Mouse (Mus musculus) cortical plate, adult 2 months (tissue): ENCODE measurements around the gene Ttc30a1.

Experiments used
- CTCF ChIP-seq: fragments of 200-500 bp; IDR thresholded peaks from 2 replicates; pipeline ENCODE4 v1.5.1; 2011; ENCODE audit warnings: mild to moderate bottlenecking, control low read depth, low read length; ENCODE audit not compliant: insufficient read depth; ENCODE audit errors: extremely low read depth
- POLR2A ChIP-seq: fragments of 200-500 bp; IDR thresholded peaks from 2 replicates; pipeline ENCODE4 v1.6.1; 2011; ENCODE audit warnings: mild to moderate bottlenecking, low read length, control low read depth; ENCODE audit not compliant: insufficient read depth; ENCODE audit errors: extremely low read depth

DNA sequence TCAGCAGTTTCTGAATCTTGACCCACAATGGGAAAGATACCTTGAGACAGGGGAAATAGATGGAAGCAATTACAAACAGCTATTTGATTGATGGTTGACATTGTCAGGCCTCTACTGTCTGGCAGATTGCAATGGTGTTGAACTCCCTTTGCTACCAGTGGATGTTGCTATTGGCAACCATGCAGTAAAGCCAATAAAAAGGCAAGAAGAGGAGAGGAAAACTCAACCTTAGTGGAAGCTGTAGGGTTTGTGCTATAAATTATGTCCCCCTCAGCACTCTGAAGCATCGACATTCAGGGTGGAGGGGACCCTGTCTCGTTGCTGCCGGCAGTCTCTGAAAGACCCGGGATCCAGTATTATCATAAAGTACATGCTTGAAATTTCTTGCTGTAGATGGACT lies 6.6 kb upstream of the Ttc30a1 start:
- TF ChIP-seq CTCF, result no peak
- TF ChIP-seq POLR2A, result no peak
